Mouse (Mus musculus) spleen, adult 2 months (tissue): ENCODE results near the gene Olfr317.

Experiments
- CTCF ChIP-seq: fragments of 200-500 bp; IDR thresholded peaks from 2 replicates; pipeline ENCODE4 v1.5.1; 2011; ENCODE audit warnings: mild to moderate bottlenecking, inconsistent platforms; ENCODE audit not compliant: insufficient read depth, insufficient read length, insufficient replicate concordance; ENCODE audit errors: extremely low read depth
- POLR2A ChIP-seq: fragments of 200-500 bp; IDR thresholded peaks from 2 replicates; pipeline ENCODE4 v1.6.1; 2011; ENCODE audit warnings: low read depth, low read length, inconsistent platforms

GRCm38 (mm10) chr11:58784182-58784581, 45.2 kb upstream of the Olfr317 start:
- TF ChIP-seq CTCF (no peak), POLR2A (no peak)
